Mouse (Mus musculus) embryonic facial prominence, embryonic 11.5 days (tissue): ENCODE measurements around the gene Spdl1. TPM values are rescaled to one million over a fixed set of nuclear protein-coding genes. Genes with fewer than 3 reads are reported as not detected.

Experiments used
- ATAC-seq: fragments of 200-750 bp; cut with Nextera tagmentation; replicated peaks from 2 replicates; pipeline ENCODE4 v1.8.0; 2017; ENCODE audit warnings: low read depth; ENCODE audit not compliant: insufficient number of reproducible peaks, low FRiP score, low TSS enrichment
- DNase-seq: peaks from one replicate; pipeline ENCODE4 v3.0.0-alpha.2; 2015; ENCODE audit warnings: low spot score
- H3K27ac ChIP-seq: fragments of 300-500 bp; sonication (generic); replicated peaks from 2 replicates; pipeline ENCODE4 v1.5.1; 2014; ENCODE audit warnings: mild to moderate bottlenecking, low read depth, low read length, control low read depth
- H3K27me3 ChIP-seq: fragments of 300-500 bp; sonication (generic); 2 replicates; pipeline ENCODE4 v1.6.1; 2014; ENCODE audit warnings: mild to moderate bottlenecking, low read length, moderate library complexity, mixed read lengths; ENCODE audit not compliant: control insufficient read depth, insufficient read depth
- H3K36me3 ChIP-seq: fragments of 300-500 bp; sonication (generic); replicated peaks from 2 replicates; pipeline ENCODE4 v1.6.1; 2014; ENCODE audit warnings: low read depth, mild to moderate bottlenecking, low read length, moderate library complexity, mixed read lengths; ENCODE audit not compliant: control insufficient read depth, insufficient read depth
- H3K4me1 ChIP-seq: fragments of 300-500 bp; sonication (generic); 2 replicates; pipeline ENCODE4 v1.6.1; 2014; ENCODE audit warnings: low read length, mixed read lengths; ENCODE audit not compliant: control insufficient read depth, insufficient read depth
- H3K4me2 ChIP-seq: fragments of 300-500 bp; sonication (generic); 2 replicates; pipeline ENCODE4 v1.6.1; 2014; ENCODE audit warnings: low read depth, mild to moderate bottlenecking, control low read depth, low read length, moderate library complexity
- H3K4me3 ChIP-seq: fragments of 300-500 bp; sonication (generic); 2 replicates; pipeline ENCODE4 v1.5.1; 2014; ENCODE audit warnings: low read depth, low read length, control low read depth
- H3K9ac ChIP-seq: fragments of 300-500 bp; sonication (generic); replicated peaks from 2 replicates; pipeline ENCODE4 v1.6.1; 2014; ENCODE audit warnings: mild to moderate bottlenecking, control low read depth, low read length
- H3K9me3 ChIP-seq: fragments of 300-500 bp; sonication (generic); replicated peaks from 2 replicates; pipeline ENCODE4 v1.6.1; 2016; ENCODE audit warnings: mild to moderate bottlenecking, low read length, inconsistent platforms, mixed read lengths; ENCODE audit not compliant: control insufficient read depth
- WGBS: fragments of 180-500 bp; shearing (Covaris S2); extraction: QIAGEN DNeasy Blood & Tissue Kit; methylation state at CpG from one replicate; pipeline ENCODE4 v1.1.7; 2014; 5-methylcytosine and 5-hydroxymethylcytosine counted together
- polyA plus RNA-seq: library from polyadenylated mRNA; unstranded; fragments of >200 nt; fragmentation: Nextera tagmentation; extraction: Ambion mirVana; gene quantifications from 2 replicates; pipeline ENCODE4 v1.2.1, GENCODE M21; 2014

Gene Spdl1
- polyA plus RNA-seq, 1 experiment from 2014 or later = 36.8 TPM

DNA sequence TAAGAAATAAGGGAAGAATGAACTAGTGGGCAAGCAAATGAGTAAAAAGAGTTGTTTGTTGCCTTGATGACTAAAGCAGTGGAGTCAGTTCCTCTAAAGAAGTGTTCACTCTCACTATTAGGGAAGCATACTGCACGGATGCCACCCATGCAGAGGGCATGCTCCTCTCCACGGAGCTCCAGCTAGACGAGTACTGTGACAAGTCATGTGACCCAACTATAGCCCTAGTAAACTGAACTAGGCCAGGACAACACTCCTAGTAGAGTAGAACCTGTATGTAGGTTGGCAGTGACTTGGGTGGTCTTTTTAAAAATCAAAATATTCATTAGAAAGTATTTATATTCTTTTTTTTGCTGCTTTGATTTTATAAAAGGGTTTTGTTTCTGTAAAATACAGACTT lies 55.1 kb downstream of the Spdl1 start:
- no peaks in the 10 kb centered on the region for H3K9me3 ChIP-seq
- no peaks in the 10 kb centered on the region for H3K36me3 ChIP-seq
- no peak overlapping the region for H3K4me2 ChIP-seq
- H3K27ac ChIP-seq = no peak overlapping the region
- H3K4me1 ChIP-seq = no peaks in the 10 kb centered on the region
- H3K4me3 ChIP-seq = no peak overlapping the region
- ATAC-seq (no peak), DNase-seq (no peak)
- H3K27me3 ChIP-seq = no peaks in the 10 kb centered on the region
- WGBS = 76% methylated on average over 3 of the region's 3 CpGs
- H3K9ac ChIP-seq = no peak overlapping the region

DNA sequence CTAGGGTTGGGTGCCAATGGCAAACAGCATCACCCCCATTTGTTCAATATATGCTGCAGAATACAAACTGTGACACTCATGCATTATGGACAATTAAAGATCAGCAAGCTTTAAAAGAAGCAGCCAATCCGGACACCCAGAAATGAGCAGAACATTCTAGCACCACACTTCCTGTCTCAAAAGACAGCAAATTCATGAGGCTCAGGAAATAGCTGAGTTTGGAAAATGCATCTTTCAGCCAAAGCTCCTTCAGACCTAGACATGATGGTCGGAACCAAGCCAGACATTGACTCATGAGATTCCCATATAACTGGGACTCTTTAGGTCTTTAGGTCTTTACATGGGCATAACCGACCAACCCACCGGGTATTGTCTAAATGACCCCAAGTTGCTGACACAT lies 55.9 kb downstream of the Spdl1 start:
- Histone ChIP-seq H3K27ac (no peak overlapping the region), H3K9me3 (no peaks in the 10 kb centered on the region), H3K4me3 (no peak overlapping the region), H3K36me3 (no peaks in the 10 kb centered on the region), H3K4me2 (no peak overlapping the region), H3K27me3 (no peaks in the 10 kb centered on the region), H3K9ac (no peak overlapping the region), H3K4me1 (no peaks in the 10 kb centered on the region)
- WGBS = 90% methylated on average over 4 of the region's 4 CpGs
- ATAC-seq (no peak), DNase-seq (no peak)

DNA sequence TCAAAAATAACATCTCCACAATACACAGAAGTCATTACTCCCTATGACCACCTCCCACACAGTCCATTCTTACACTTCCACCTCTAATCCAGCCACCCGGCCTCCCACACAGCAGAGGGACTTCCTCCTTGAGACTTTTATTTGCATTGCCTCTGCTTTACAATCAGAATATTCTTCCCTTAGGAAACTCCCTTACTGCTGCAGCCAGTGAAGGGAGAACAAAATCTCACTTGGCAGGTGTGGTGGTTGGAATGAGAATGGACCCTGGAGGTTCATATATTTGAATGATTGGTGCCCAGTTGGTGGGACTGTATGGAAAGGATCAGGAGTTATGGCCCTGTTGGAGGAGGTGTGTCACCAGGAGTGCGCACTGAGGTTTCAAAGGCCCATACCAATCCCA lies 57.4 kb downstream of the Spdl1 start:
- Histone ChIP-seq H3K36me3 (no peaks in the 10 kb centered on the region), H3K4me3 (no peak overlapping the region), H3K9ac (no peak overlapping the region), H3K27me3 (no peaks in the 10 kb centered on the region), H3K9me3 (no peaks in the 10 kb centered on the region), H3K4me1 (no peaks in the 10 kb centered on the region), H3K4me2 (no peak overlapping the region), H3K27ac (no peak overlapping the region)
- DNase-seq (no peak), ATAC-seq (no peak)
- WGBS = 83% methylated on average over 2 of the region's 2 CpGs

DNA sequence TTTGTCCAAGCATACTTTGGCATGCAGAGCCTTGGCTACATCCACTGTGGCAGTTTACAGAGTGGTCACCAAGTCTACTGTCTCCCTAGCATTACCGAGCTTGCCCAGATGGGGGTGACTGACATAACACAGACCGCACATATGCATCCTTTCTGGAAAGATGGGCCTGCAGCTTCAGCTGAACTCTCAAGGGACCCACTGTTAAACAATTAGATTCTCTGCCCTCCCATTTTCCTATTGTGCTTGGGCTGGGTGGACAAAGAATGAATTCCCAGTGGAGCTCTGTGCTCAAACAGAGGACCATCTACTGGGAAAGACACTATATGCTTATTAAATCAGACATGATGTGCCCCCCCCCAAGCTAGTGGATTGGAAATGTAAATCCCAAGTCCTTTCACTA lies 58.8 kb downstream of the Spdl1 start:
- H3K9me3 ChIP-seq = no peaks in the 10 kb centered on the region
- ATAC-seq (no peak), DNase-seq (peak; percentile 2)
- H3K27me3 ChIP-seq = no peaks in the 10 kb centered on the region
- no peaks in the 10 kb centered on the region for H3K4me1 ChIP-seq
- H3K9ac ChIP-seq = no peak overlapping the region
- no peaks in the 10 kb centered on the region for H3K36me3 ChIP-seq
- no peak overlapping the region for H3K4me3 ChIP-seq
- 79% methylated on average over 2 of the region's 2 CpGs for WGBS
- no peak overlapping the region for H3K4me2 ChIP-seq
- no peak overlapping the region for H3K27ac ChIP-seq

DNA sequence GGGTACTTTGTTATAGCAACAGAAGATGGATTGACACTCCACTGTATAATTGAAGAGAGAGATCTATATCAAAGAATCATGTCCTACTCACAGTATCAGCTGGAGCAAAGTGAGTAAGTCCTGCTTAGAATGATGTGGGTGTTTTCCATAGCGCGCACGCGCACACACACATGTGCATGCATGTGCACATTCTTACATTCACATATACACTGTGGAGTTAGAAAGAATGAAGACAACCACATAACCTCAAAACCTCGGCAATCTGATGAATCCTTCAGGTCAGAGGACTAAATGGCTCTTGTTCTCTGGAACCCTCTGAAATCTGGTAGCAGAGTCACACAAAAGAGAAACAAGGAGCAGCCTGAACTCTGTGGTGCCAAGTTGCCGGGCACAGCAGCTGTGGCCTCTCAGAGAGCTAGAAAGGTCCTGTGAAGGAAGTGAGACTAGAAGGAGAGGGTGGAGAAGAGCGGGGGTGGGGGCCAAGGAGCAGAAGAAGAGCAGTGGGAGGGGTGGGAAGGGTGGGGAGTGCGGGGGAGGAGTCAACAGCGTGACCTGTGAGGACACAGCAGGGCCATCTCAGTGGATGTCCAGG lies 60.0 kb downstream of the Spdl1 start:
- H3K9me3 ChIP-seq = no peaks in the 10 kb centered on the region
- no peak for ATAC-seq
- no peaks in the 10 kb centered on the region for H3K4me1 ChIP-seq
- no peak overlapping the region for H3K9ac ChIP-seq
- H3K27me3 ChIP-seq = no peaks in the 10 kb centered on the region
- no peaks in the 10 kb centered on the region for H3K36me3 ChIP-seq
- no peak overlapping the region for H3K4me3 ChIP-seq
- DNase-seq = no peak
- 90% methylated on average over 9 of the region's 9 CpGs for WGBS
- H3K4me2 ChIP-seq = no peak overlapping the region
- no peak overlapping the region for H3K27ac ChIP-seq

DNA sequence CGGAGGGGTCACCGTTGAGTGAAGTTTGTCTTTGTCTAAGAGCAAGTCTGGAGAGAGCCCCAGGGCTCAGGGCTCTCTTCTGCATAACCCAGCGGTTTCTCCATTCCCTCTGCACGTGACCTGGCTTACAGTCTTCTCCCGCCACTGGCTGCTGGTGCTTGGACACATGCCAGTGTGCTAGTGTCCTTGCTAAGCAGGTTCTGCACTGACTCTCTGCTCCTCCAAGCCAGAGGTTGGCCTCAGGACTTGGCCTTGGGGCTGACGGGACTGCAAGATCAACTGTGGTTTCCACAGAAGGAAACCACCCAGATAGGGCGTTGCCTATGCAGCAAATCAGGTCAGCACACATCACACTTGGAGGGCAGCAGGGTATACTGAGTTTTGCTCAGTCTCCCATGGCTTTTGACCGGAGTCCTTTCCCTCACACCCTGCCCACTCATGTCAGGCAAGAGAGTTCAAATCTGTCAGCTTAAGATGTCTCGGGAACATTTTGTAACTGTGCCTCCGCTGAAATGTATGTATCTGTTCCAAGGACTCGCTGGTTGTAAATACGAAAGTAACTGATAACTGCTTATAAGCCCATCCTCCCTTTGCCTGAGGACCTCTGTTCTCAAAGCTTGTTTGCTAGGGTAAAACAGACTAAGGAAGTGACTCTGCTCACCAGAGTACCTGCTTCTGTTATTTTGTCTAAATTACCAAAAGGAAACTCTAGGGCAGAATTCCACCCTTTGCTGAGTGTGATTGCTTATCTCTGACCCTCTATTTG lies 62.0 kb downstream of the Spdl1 start:
- 50% methylated on average over 12 of the region's 12 CpGs for WGBS
- no peaks in the 10 kb centered on the region for H3K36me3 ChIP-seq
- ATAC-seq (0 out of 2 replicates have a peak, but pooled peaks have one; percentile 44), DNase-seq (peak; percentile 27)
- H3K4me2 ChIP-seq = no peak overlapping the region
- no peaks in the 10 kb centered on the region for H3K27me3 ChIP-seq
- no peak overlapping the region for H3K27ac ChIP-seq
- H3K4me3 ChIP-seq = no peak overlapping the region
- no peaks in the 10 kb centered on the region for H3K9me3 ChIP-seq
- H3K4me1 ChIP-seq = no peaks in the 10 kb centered on the region
- H3K9ac ChIP-seq = no peak overlapping the region

DNA sequence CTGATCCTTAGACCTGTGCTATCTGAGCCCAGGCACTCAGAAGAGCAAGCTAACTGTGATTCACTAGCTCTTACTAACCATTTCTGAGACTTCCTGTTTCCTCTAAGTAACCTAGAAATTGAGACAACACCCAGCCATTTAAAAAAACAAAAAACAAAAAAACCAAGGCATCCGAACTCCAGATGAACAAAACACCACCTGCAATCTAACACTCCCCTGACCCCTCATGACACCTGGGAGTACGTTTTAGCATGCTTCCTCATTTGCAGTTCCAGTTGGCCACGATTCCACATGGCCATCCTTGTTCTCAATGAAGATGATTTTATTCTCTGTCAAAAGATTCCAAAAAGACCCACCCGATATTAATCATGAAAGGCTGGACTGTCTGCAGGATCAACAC lies 62.8 kb downstream of the Spdl1 start:
- ATAC-seq (no peak), DNase-seq (no peak)
- no peak overlapping the region for H3K9ac ChIP-seq
- WGBS = 36% methylated on average over 4 of the region's 4 CpGs
- H3K4me2 ChIP-seq = no peak overlapping the region
- no peak overlapping the region for H3K27ac ChIP-seq
- H3K4me1 ChIP-seq = no peaks in the 10 kb centered on the region
- no peaks in the 10 kb centered on the region for H3K27me3 ChIP-seq
- H3K9me3 ChIP-seq = no peaks in the 10 kb centered on the region
- no peaks in the 10 kb centered on the region for H3K36me3 ChIP-seq
- H3K4me3 ChIP-seq = no peak overlapping the region

DNA sequence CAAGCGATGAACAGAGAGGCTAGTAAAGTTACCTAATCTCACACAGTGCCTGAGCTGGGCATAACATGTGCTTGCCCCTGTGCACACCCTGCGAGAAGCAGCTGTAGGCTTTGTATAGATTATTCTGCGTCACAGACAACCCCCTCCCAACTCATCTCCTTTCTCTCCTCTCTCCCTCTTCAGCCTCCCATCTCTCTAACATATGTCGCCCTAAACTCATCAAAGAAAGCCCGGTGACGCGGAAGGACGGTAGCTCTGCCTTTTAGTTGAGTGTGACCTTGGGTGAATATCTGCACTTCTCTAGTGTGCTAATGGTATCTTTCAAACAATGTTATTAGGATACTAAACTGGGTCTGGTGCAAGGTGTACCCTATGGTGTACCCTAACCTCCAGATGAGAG lies 63.5 kb downstream of the Spdl1 start:
- 88% methylated on average over 8 of the region's 8 CpGs for WGBS
- Histone ChIP-seq H3K9ac (no peak overlapping the region), H3K4me2 (no peak overlapping the region), H3K27me3 (no peaks in the 10 kb centered on the region), H3K36me3 (no peaks in the 10 kb centered on the region), H3K9me3 (no peaks in the 10 kb centered on the region), H3K27ac (no peak overlapping the region), H3K4me3 (no peak overlapping the region), H3K4me1 (no peaks in the 10 kb centered on the region)
- DNase-seq (no peak), ATAC-seq (no peak)
